Mouse (Mus musculus) intestine, embryonic 16.5 days (tissue): ENCODE results near the gene H2-Ke6. TPM values are rescaled to one million over a fixed set of nuclear protein-coding genes. Genes with fewer than 3 reads are reported as not detected.
A peak's percentile ranks its signal among the peaks of the same experiment; 100 is the strongest.

ENCODE experiments used
- ATAC-seq: fragments of 200-750 bp; cut with Nextera tagmentation; 2 replicates; pipeline ENCODE4 v1.8.0; 2017; ENCODE audit warnings: moderate TSS enrichment, moderate library complexity
- H3K27ac ChIP-seq: fragments of 300-500 bp; sonication (generic); 2 replicates; pipeline ENCODE4 v1.5.1; 2014; ENCODE audit warnings: mild to moderate bottlenecking, low read length
- H3K27me3 ChIP-seq: fragments of 300-500 bp; sonication (generic); replicated peaks from 2 replicates; pipeline ENCODE4 v1.6.1; 2014; ENCODE audit warnings: low read length, control low read depth, mixed read lengths; ENCODE audit not compliant: control insufficient read depth, insufficient read depth
- H3K36me3 ChIP-seq: fragments of 300-500 bp; sonication (generic); 2 replicates; pipeline ENCODE4 v1.6.1; 2014; ENCODE audit warnings: low read length, control low read depth; ENCODE audit not compliant: control insufficient read depth, insufficient read depth
- H3K4me1 ChIP-seq: fragments of 300-500 bp; sonication (generic); 2 replicates; pipeline ENCODE4 v1.6.1; 2014; ENCODE audit warnings: low read length, control low read depth, mixed read lengths; ENCODE audit not compliant: control insufficient read depth, insufficient read depth
- H3K4me2 ChIP-seq: fragments of 300-500 bp; sonication (generic); 2 replicates; pipeline ENCODE4 v1.6.1; 2014; ENCODE audit warnings: low read depth, low read length, control low read depth
- H3K4me3 ChIP-seq: fragments of 300-500 bp; sonication (generic); 2 replicates; pipeline ENCODE4 v1.5.1; 2014; ENCODE audit warnings: mild to moderate bottlenecking, low read length
- H3K9ac ChIP-seq: fragments of 300-500 bp; sonication (generic); 2 replicates; pipeline ENCODE4 v1.6.1; 2014; ENCODE audit warnings: low read depth, low read length
- H3K9me3 ChIP-seq: fragments of 300-500 bp; sonication (generic); 2 replicates; pipeline ENCODE4 v1.6.1; 2016; ENCODE audit warnings: low read length, control low read depth; ENCODE audit not compliant: control insufficient read depth
- WGBS: fragments of 180-500 bp; shearing (Covaris S2); extraction: QIAGEN DNeasy Blood & Tissue Kit; methylation state at CpG from one replicate; pipeline ENCODE4 v1.1.7; 2014; 5-methylcytosine and 5-hydroxymethylcytosine counted together
- polyA plus RNA-seq: library from polyadenylated mRNA; unstranded; fragments of >200 nt; fragmentation: Nextera tagmentation; extraction: Ambion mirVana; gene quantifications from 2 replicates; pipeline ENCODE4 v1.2.1, GENCODE M21; 2015

H2-Ke6 gene
- polyA plus RNA-seq = 66.0 and 66.7 TPM in 2 replicates

DNA sequence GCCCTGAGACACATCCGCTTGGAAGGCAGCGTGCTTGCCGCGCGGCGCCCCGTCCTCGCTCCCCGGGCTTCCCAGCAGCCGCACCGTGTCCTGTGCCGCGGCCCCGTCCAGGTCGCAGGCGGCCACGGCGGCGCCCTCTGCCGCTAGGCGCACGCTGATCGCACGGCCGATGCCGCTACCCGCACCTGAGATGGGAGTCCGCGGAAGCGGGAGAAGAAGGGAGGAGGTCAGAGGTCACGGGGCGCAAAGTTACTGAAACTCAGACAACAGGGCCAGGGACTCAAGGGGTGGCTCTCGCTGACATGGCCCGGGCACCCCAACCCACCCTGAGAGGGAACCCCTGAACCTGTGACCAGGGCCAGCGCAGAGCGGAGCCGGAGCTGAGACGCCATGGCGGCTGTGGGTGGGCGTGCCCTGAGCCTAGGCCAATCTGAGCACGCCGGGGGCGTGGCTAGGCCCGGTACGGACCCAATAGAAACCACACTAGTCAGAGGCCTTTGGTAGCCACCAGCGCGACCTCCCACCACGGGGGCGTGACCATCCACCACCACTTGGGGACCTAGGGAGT, at the start of gene H2-Ke6:
Gene H2-Ke6 (minus strand): TSS at position 405 of the 568 bp plus-strand sequence.
- under 1% methylated on average over 48 of the region's 49 CpGs for WGBS
- Histone ChIP-seq H3K36me3 (peaks cover 13% of the 10 kb centered on the region; the same call in 1 of the 2 replicates), H3K27me3 (no peaks in the 10 kb centered on the region), H3K4me2 (peak within 1 kb of the TSS; percentile 92), H3K4me3 (peak within 1 kb of the TSS; percentile 72), H3K9me3 (no peaks in the 10 kb centered on the region), H3K9ac (peak within 1 kb of the TSS; percentile 78), H3K27ac (peak within 1 kb of the TSS; percentile 82), H3K4me1 (peaks cover 51% of the 10 kb centered on the region)
- peak; percentile 80 for ATAC-seq

DNA sequence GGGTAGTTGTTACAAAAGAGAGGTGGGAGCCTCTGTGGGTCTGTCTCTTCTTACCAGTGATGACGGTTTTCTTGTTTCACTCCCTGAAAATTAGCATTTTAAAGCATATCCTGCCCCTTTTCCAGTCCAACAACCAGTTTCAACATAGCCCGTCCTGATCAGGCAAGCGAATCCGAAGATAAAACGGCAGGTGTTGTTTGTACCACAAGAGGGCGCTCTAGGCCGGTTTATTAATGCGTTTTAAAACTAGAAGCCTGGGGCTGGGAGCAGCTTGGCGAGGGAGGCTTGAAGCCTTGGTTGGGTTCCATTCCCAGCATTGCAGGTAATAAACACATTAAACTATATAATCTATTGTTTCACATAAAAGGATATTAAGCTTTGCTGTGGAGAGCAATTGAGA, 49.7 kb upstream of the H2-Ke6 start:
- Histone ChIP-seq H3K9me3 (no peaks in the 10 kb centered on the region; the same call in 1 of the 2 replicates), H3K4me1 (no peaks in the 10 kb centered on the region), H3K9ac (no peak overlapping the region), H3K36me3 (no peaks in the 10 kb centered on the region), H3K27ac (no peak overlapping the region), H3K27me3 (peaks cover 9% of the 10 kb centered on the region; the same call in 1 of the 2 replicates), H3K4me3 (no peak overlapping the region), H3K4me2 (no peak overlapping the region)
- 2% methylated on average over 9 of the region's 9 CpGs for WGBS
- ATAC-seq = peak; percentile 29; the same call in 1 of the 2 replicates

DNA sequence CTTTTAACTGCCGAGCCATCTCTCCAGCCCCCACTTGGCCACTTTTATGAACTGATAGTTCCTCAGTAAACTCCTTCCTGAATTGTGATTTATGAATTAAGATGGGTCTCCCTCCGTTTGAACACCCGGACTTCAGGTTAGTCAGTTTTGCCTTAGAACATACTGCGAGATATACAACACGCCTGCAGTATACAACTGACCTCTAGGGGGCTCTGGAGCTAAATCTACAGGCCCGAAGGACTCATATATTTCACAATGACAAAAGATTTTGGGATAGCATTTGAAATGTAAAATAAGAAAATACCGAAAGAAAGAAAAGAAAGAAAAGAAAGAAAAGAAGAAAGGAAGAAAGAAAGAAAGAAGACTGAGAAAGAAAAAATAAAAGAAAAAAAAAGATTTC, 47.4 kb upstream of the H2-Ke6 start:
- Histone ChIP-seq H3K4me1 (no peaks in the 10 kb centered on the region), H3K27ac (no peak overlapping the region), H3K27me3 (peaks cover 9% of the 10 kb centered on the region; the same call in 1 of the 2 replicates), H3K9me3 (no peaks in the 10 kb centered on the region), H3K9ac (no peak overlapping the region), H3K4me3 (no peak overlapping the region), H3K4me2 (no peak overlapping the region), H3K36me3 (no peaks in the 10 kb centered on the region)
- no peak for ATAC-seq
- 41% methylated on average over 7 of the region's 7 CpGs for WGBS

DNA sequence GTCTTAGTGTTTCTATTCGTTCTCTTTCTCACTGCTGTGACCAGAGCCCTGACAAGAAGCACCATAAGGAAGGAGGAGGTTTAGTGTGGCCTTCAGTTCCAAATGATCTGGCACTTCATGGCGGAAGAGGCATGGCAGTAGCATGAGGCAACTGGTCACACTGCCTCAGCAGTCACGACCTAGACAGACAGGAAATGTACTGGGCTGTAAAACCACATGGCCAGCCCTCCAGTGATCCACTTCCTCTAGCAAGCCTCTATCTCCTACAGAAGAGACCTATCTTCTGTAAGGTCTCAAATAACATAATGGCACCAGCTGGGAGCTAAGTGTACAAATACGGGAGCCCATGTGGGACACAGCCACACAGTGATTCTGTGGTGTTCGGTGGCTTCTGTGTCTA, 44.2 kb upstream of the H2-Ke6 start:
- no peak for ATAC-seq
- no peak overlapping the region for H3K4me3 ChIP-seq
- H3K27ac ChIP-seq = no peak overlapping the region

DNA sequence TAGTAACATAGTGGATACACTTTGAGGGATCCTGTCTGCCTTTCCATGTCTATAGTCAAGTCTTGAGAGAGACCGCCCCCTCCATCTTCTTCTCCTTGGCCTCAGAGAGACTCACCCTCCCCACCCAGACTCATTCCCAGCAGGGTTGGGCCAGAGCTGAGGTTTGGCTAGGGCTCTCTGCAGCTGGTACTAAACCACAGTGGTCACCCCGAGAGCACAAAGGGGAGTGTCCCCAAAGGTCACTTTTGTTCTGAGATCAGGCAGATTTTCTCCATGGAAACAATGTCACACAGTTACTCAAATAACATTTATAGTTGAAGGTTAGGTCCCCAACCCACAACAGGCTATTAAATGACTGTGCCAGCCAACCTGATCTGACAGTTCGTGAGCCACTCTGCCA, 41.0 kb upstream of the H2-Ke6 start:
- no peak for ATAC-seq
- no peaks in the 10 kb centered on the region for H3K9me3 ChIP-seq
- WGBS = 41% methylated on average over 3 of the region's 3 CpGs
- no peaks in the 10 kb centered on the region for H3K36me3 ChIP-seq
- H3K4me2 ChIP-seq = no peak overlapping the region
- H3K27me3 ChIP-seq = no peaks in the 10 kb centered on the region
- H3K27ac ChIP-seq = no peak overlapping the region
- H3K4me1 ChIP-seq = no peaks in the 10 kb centered on the region
- H3K9ac ChIP-seq = no peak overlapping the region
- H3K4me3 ChIP-seq = no peak overlapping the region

More for the DNA sequence above, 44.2 kb upstream of the H2-Ke6 start:
- Histone ChIP-seq H3K4me1 (no peaks in the 10 kb centered on the region), H3K27me3 (peaks cover 5% of the 10 kb centered on the region; the same call in 1 of the 2 replicates), H3K36me3 (no peaks in the 10 kb centered on the region), H3K4me2 (no peak overlapping the region), H3K9ac (no peak overlapping the region), H3K9me3 (no peaks in the 10 kb centered on the region)
- WGBS = 71% methylated on average over 5 of the region's 5 CpGs

DNA sequence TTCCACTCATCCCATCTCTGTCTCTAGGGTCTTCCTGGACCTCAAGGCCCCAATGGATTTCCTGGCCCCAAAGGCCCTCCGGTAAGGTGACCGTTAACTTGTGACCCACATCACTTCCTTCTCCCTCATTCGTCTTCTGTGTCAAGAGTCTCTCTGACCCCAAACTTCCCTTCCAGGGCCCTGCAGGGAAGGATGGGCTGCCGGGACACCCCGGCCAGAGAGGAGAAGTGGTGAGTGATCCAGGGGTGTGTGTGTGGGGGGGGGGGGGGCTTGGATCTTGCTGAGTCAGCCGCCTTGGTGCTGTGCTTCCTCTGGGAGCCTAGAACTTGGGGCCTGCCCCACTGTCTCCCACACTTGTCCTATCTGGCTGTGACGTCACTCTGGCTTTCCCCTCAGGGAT, 29.4 kb upstream of the H2-Ke6 start:
- Histone ChIP-seq H3K9ac (no peak overlapping the region), H3K4me1 (no peaks in the 10 kb centered on the region), H3K9me3 (no peaks in the 10 kb centered on the region), H3K4me3 (no peak overlapping the region), H3K27me3 (no peaks in the 10 kb centered on the region), H3K4me2 (no peak overlapping the region), H3K36me3 (no peaks in the 10 kb centered on the region), H3K27ac (no peak overlapping the region)
- no peak for ATAC-seq
- 70% methylated on average over 7 of the region's 7 CpGs for WGBS

DNA sequence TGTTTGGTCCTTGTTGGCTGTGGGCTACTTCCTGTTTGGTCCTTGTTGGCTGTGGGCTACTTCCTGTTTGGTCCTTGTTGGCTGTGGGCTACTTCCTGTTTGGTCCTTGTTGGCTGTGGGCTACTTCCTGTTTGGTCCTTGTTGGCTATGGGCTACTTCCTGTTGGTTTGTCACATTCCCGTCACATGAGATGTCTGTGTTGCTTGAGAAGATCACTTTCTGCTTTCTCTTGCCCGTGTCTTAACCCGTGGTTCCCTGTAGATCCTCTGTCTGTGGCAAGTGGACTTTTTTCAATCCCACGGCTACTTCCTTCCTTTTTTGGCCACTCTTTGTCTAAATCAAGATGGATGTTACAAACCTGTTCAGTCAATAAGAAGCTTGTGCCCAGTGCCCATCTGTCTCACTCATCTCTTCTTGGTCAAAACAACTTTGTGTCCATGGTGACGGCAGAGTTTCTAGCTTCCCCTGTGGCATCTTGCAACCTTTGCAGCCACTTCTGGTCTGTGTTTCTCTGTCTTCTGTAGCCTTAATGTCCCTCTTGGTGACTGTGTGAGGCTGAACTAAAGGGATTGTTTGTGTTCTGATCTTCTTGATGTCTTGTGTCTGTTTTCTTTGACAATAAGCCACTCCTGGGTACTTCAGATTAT, 19.7 kb upstream of the H2-Ke6 start:
- no peak for ATAC-seq
- WGBS = 88% methylated on average over 5 of the region's 5 CpGs
- H3K4me1 ChIP-seq = no peaks in the 10 kb centered on the region
- no peak overlapping the region for H3K9ac ChIP-seq
- no peaks in the 10 kb centered on the region for H3K36me3 ChIP-seq
- no peaks in the 10 kb centered on the region; the same call in 1 of the 2 replicates for H3K9me3 ChIP-seq
- H3K4me3 ChIP-seq = no peak overlapping the region
- H3K27me3 ChIP-seq = no peaks in the 10 kb centered on the region
- no peak overlapping the region for H3K27ac ChIP-seq
- no peak overlapping the region for H3K4me2 ChIP-seq

DNA sequence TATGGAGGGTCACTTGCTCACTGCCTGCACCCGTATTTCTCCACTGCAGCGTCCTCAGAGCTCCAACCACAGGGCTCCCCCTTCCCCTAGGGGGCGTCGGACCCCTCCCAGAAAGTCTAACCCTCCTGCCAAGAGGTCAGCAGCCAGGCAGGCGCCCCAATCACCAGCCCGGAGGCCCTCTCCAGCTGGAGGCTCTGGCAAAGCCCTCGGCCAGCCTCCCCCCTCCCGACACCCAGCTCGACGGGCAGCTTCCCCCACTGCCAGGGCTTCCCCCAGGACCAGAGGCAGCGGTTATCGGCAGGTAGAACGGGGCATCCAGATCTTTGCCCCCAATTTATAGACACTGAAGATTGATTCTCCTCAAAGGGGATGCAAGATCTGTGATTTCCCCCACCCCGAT, 18.1 kb upstream of the H2-Ke6 start:
- Histone ChIP-seq H3K27me3 (no peaks in the 10 kb centered on the region), H3K36me3 (no peaks in the 10 kb centered on the region), H3K9ac (no peak overlapping the region), H3K4me3 (no peak overlapping the region), H3K9me3 (no peaks in the 10 kb centered on the region; the same call in 1 of the 2 replicates), H3K4me2 (no peak overlapping the region), H3K27ac (no peak overlapping the region), H3K4me1 (peaks cover 4% of the 10 kb centered on the region; the same call in 1 of the 2 replicates)
- ATAC-seq = no peak
- 75% methylated on average over 14 of the region's 14 CpGs for WGBS

DNA sequence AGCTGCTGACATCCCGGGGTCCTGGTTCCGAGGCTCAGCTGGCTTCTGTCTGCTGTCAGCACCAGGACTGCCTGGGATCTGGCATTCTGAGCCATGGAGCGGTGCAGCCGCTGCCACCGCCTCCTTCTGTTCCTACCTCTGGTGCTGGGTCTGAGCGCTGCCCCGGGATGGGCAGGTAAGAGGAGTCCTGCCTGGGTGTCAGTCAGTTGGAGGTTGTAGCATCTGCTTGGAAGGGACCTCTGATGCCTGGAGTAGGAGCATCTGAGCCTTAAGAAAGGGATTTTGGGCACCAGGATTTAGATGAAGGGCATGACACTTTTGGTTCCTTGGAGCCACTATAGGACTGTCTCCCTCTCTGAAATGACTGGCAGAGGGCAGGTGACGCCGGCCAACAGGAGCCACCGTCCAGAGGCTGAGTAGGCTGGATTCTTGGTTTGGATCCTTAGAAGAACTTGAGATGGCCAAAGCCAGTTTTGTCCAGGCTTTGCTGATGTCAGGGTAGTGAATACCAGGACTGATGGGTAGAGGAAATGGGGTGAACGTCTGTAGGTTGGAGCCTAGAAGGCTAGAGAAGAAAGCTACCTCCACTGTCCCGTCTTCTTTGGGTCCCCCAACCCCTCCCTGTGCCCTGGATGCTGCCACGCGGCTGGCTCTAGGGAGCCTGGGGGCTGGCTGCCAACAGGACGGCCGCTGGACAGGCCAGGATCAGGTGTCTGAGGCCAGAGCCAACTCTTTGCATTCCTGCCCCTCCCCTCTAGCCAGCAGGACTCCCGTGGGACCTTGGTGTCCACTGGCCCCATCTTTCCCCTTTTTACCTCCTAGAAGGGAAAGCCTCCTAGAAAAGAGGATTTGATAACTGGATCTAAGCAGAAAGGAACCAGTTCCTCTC, 11.9 kb upstream of the H2-Ke6 start:
- peak overlapping the region; percentile 45; the same call in 1 of the 2 replicates for H3K4me2 ChIP-seq
- no peaks in the 10 kb centered on the region for H3K9me3 ChIP-seq
- WGBS = 24% methylated on average over 17 of the region's 17 CpGs
- H3K4me1 ChIP-seq = peaks cover 19% of the 10 kb centered on the region
- H3K36me3 ChIP-seq = peaks cover 15% of the 10 kb centered on the region
- H3K4me3 ChIP-seq = no peak overlapping the region; the same call in 1 of the 2 replicates
- no peak for ATAC-seq
- 0 out of 2 replicates have a peak, but pooled peaks cover 2% of the 10 kb centered on the region for H3K27me3 ChIP-seq
- H3K9ac ChIP-seq = peak overlapping the region; percentile 38; the same call in 1 of the 2 replicates
- no peak overlapping the region for H3K27ac ChIP-seq
